Mouse (Mus musculus) kidney, postnatal 14 days (tissue): ENCODE data around the gene Sv2a.

Experiments used
- DNase-seq: peaks from one replicate; pipeline ENCODE4 v3.0.0; 2022; ENCODE audit warnings: mixed read lengths

Gene Sv2a

GRCm38 (mm10) chr3:96180727-96181477, at the start of gene Sv2a:
Gene Sv2a, plus strand, starts transcription at chr3:96181151.
- DNase-seq: peak; percentile 64

DNA sequence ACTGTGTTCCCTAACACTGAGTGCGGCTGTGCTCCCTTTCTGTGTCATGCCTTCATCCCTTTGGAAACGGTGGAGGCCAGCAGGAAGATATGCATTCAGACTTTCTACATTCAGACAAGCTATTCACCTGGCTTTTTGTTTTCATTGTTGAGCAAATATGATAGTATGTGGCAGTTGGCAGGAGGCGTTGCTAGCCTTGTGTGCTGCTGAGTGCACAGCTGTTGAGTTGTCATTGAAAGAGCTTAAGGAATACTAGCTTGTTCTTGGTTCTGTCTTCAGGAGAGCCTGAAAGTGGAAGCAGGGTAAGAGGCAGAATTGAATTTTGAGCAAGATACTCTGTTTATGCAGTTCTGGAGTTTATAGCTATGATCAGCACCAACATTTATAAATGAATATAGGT, 48.5 kb upstream of the Sv2a start:
- DNase-seq: no peak

- DNase-seq: peak; percentile 34
Measured at GRCm38 (mm10) chr3:96133327-96133905, 47.5 kb upstream of the Sv2a start.

DNA sequence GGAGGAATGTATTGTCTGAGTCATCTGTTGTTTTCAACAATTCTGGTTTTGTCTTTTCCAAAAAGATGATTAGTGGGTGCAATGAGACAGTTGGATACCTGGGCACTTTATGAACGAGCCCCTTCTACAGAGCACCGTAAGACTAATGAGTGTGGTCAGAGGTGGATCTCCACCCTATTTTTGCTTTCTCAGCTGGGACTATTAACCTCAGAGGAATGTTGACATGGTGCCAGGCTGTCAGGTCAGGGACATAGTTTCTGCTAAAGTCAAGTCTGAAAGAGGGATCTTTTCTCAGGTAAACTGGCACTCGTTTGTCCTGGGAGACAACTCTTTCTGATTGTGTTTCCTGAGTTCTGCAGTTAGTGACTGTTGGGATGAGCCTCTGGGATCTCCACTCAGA, 45.9 kb upstream of the Sv2a start:
- DNase-seq: peak; percentile 79

GRCm38 (mm10) chr3:96147950-96148349, 33.0 kb upstream of the Sv2a start:
- DNase-seq: peak; percentile 78

GRCm38 (mm10) chr3:96151836-96152235, 29.1 kb upstream of the Sv2a start:
- no peak for DNase-seq

DNA sequence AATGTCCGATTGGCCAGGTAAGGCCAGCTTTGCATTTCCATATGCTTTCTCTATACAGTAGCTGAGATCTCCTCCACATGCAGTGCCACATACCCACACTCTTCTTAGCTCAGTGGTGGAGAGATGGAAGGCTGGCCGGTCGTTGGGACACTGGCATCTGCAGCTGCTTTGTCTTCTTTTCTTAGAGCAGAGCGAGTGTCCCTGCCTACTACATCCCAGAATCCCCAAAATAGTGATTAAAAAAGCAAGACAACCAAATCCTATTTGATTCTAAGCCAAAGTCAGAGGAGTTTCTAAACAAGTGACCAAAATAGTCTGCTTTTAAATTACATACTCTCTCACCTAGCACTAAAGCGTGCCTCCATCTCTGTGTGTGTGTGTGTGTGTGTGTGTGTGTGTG, 28.3 kb upstream of the Sv2a start:
- DNase-seq: no peak

DNA sequence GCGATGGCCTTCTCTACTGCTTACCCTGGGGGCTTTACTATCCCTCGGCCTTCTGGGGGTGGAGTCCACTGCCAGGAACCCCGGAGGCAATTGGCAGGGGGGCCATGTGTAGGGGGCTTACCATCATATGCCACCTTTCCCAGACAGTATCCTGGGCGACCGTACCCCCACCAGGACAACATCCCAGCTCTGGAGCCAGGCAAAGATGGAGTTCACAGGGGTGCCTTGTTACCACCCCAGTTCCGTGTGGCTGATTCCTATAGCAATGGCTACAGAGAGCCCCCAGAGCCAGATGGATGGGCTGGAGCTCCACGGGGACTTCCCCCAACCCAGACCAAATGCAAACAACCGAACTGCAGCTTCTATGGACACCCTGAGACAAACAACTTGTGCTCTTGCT, 25.4 kb upstream of the Sv2a start:
- DNase-seq: no peak

GRCm38 (mm10) chr3:96159820-96160219, 21.1 kb upstream of the Sv2a start:
- DNase-seq: peak; percentile 28

GRCm38 (mm10) chr3:96160222-96160802, 20.6 kb upstream of the Sv2a start:
- peak; percentile 73 for DNase-seq

DNA sequence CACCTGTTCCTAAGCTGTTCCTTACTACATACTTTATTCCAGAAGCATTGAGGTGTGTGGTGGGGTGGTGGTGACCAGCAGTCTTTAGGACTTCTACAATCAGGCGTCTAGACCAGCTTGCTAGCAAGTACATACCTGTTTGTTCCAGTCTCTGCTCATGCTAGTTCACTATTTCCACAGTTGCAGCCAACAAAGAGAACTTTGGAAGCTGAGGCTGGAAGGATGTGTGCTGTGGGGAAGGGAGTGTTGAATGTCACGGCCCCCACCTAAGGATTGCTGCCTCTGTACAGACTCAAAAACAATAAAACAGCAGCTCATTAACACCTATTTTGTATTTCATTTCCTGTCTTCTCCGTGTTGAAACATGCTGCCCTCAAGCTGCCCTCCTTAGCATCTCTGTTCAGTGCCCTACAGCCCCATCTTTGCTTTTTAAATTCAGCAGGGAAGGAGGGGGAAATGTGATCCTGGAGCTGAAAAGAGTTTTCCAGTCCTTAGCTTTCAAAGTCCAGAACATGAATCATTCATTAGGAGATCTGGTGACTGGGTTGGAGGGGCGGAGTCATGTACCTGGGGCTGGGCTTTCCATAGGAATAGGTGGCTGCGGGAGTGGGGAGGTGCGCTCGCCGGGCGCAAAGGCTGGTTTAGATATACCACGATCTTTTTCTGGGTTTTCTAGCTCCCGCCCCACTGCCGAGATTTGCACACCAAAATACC, 20.0 kb upstream of the Sv2a start:
- DNase-seq: peak; percentile 87

- peak; percentile 61 for DNase-seq
Measured at GRCm38 (mm10) chr3:96161869-96162840, 18.8 kb upstream of the Sv2a start, which contains the start of gene Mtmr11. Gene Mtmr11, plus strand, starts transcription at chr3:96162004.

DNA sequence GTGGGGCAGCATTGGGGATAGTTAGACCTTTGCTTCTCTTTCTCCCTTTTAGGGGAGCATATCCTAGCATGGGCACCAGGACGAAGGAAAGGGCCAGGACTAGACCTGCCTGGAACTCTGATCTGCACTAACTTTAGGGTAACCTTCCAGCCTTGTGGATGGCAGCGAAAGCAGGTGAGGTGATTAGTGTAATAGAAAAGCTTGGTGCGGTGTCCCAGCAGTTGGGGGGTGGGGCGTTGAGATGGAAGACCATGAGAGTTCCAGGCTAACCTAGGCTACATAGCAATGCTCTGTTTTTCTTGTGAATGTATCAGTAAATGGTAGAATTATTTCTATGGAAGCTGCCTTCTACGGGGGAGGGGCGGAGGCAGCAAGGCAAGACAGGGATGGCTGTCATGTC, 17.9 kb upstream of the Sv2a start:
- DNase-seq: no peak

- no peak for DNase-seq
Measured at GRCm38 (mm10) chr3:96168466-96169158, 12.3 kb upstream of the Sv2a start.

DNA sequence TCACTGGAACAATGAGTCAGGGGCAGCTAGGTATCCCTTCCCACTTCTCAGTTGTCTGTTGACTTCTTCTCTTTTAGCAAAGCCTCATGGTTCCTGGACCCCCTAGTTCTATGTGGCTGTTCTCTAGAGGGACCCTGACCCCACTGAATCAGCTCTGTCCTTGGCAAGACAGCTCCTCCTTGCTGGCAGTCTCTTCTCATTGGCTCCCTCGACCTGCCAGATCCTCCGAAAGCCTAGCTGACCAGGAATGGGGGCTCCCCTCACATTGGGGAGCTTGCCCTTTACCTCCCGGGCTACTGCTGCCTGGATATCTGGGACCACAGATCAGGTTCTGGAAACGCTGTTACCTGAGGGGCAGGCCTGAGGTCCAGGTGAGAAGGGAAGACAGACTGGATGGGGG, 10.7 kb upstream of the Sv2a start:
- no peak for DNase-seq

DNA sequence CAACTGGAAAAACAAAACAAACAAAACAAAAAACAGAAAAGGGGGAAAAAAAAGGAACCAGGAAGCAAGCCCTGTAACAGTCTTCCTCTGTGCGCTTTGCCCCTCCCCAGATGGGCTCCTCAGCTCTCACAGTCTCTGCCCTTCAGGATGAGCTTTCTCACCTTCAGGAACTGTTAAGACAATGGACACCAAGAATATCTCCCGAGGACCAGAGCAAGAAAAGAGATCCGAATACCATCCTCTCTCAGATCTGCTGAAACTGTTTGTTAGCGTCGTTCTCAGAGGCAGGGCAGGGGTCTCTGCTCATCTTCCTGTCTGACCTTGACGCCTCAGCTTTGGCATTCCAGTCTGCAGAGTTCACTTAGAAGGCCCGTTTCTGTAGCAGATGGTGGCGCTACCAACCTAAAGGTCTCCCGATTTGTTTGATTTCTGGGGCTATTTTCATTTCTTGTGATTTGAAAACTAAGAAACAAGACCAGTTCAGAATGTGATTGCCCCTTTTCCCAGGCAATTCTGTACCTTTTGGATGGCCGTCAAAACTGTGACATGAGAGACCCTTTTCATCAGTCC, 9.9 kb upstream of the Sv2a start:
- DNase-seq: no peak

GRCm38 (mm10) chr3:96171583-96172196, 9.3 kb upstream of the Sv2a start:
- no peak for DNase-seq

DNA sequence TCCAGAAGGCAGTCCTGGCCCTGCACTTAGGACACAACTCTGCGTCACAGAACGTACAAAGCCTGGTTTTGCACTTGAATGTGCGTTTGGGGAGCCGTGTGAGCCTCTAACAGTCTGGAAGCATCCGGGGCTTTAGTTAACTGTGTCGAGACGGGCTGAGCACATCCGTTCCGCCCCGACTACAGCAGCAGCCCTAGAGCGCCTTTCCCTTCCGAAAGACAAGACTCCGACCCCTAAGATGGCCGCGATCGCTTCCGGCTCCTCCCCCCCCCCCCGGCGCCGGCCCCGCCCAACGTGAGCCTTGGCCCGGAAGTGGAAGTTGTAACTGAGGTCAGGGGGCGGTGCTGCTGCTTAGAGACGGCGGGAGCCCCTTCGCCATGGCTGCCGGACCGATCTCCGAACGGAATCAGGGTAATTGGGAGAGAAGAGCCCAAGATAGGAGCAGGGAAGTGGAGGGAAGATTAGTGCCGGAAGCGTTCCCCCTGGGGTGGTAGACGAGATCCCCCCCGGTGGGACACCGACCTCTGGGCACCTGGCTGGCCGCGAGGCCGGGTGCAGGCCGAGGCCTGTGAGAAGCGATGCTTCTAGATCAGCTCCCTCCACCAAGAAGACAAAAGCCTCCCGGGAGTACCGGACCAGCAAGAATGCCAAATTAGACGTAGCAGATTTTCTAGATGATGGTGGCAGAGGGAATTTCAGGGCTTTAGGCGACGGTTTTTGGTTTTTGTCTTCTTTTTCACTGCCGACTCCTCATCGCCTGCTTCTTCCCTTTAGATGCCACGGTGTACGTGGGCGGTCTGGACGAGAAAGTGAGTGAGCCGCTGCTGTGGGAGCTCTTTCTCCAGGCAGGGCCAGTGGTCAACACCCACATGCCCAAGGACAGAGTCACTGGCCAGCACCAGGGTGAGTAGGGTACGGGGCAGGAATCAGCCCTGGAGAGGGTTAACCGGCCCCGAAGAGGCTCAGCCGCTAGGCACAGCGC, 8.5 kb upstream of the Sv2a start, which contains the start of gene Sf3b4:
Gene Sf3b4, plus strand, starts transcription at position 136 of the 982 bp plus-strand sequence.
- peak; percentile 92 for DNase-seq

- no peak for DNase-seq
Measured at GRCm38 (mm10) chr3:96173185-96173584, 7.8 kb upstream of the Sv2a start.
